Mouse (Mus musculus) adrenal gland, adult 18-20 months (tissue): Measurements from ENCODE around the gene Afp. TPM values are rescaled to one million over a fixed set of nuclear protein-coding genes. Genes with fewer than 3 reads are reported as not detected.
A peak's percentile ranks its signal among the peaks of the same experiment; 100 is the strongest.

Source experiments
- DNase-seq, 2 experiments: peaks; one replicate each; pipeline ENCODE4 v3.0.0; 2021 to 2022; ENCODE audit warnings: low spot score in 2 of 2
- long read RNA-seq, 2 experiments: library from polyadenylated mRNA; stranded (forward); transcript quantifications; one replicate each; pipeline ENCODE4 v2.0.0; 2021
- total RNA-seq, 2 experiments: library from RNA; stranded (reverse); gene quantifications; 1 replicate in 1 of 2; 2 replicates in 1 of 2; pipeline ENCODE4 v1.2.3; 2021

Gene Afp
- not detected for total RNA-seq
- long read RNA-seq, experiment 1: 0 reads
- long read RNA-seq, experiment 2: 0 reads

- DNase-seq: no peak
Measured at GRCm38 (mm10) chr5:90490518-90490917, at the start of gene Afp. Gene Afp (plus strand): TSS chr5:90490737.

DNA sequence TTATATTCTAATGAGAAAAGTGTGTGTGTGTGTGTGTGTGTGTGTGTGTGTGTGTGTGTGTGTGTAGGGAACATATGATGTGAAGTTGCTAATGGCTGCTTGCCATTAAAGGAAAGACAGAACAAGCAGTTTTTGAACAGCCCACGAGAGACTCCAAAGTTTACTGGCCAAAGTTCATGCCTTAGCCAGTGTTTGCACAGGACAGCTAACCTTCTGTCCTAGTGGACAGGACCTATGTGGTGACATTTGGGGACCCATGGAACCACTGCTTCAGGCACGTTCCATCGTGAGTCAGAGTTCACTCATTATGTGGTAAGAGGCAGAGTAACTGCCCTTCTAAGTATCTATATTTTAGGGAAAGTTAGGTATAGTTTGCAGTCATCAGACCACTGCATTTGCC is 43.0 kb upstream of the Afp start:
- no peak for DNase-seq

- no peak for DNase-seq
Measured at GRCm38 (mm10) chr5:90449961-90450360, 40.6 kb upstream of the Afp start.

DNA sequence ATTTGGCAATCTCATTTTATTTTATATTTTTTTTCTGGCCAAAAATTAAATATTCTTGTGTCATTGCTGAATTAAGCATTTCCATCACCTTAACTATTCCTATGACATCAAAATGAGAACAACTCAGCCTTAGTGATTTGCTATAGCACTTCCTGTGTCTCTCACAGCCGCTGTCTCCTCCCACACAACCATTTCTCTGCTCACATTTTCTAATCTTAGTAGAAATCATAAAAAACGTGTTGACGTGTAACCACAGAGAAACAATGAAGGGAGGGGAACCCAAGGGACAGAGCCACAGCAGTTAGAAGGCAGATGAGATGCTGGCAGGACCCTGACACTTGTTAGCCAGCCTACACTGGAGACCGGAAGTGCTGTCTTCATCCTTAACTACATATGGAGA is 37.8 kb upstream of the Afp start:
- no peak for DNase-seq

GRCm38 (mm10) chr5:90457241-90457640 is 33.3 kb upstream of the Afp start:
- DNase-seq: no peak

DNA sequence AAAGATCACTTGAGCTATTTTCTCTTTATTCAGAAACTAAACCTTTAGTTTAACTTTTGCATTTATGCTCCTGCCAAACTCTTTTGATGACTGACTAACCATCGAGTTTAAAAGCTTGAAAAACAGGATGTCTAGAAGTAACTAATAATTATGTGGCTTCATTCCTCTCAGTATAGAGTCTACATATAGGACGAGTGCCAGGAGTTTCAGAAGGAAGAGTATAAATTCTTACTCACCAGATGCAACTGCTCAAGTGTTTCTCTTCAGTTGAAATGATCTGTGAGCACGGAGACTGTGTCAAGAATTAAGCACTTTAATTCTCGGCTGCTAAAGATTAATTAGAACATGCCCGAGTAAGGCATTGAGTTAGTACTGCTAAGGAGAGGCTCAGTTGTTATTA is 31.8 kb upstream of the Afp start:
- DNase-seq: no peak

DNA sequence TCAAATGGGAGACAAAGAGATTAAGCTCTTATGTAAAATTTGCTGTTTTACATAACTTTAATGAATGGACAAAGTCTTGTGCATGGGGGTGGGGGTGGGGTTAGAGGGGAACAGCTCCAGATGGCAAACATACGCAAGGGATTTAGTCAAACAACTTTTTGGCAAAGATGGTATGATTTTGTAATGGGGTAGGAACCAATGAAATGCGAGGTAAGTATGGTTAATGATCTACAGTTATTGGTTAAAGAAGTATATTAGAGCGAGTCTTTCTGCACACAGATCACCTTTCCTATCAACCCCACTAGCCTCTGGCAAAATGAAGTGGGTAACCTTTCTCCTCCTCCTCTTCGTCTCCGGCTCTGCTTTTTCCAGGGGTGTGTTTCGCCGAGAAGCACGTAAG is 29.9 kb upstream of the Afp start, which contains the start of gene Alb:
Gene Alb, plus strand, starts transcription at position 279 of the 400 bp plus-strand sequence.
- DNase-seq: no peak

DNA sequence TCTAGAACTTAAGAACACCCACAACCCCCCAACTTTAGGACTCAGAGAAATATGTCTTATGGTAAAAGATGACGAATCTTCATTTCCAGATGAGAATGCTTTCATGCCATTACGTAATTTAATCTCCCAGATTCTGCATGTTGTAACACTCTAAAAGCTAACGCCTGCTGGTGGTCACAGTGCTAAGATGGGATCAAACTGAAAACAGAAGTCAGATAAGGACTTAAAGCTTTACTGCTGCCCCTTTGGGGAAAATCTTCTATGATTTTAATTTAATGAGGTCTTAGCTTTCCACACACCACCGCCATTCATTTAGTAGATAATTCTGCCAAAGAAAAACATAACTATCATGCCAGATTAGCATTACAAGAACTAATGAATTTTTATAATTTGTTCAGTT is 23.7 kb upstream of the Afp start:
- DNase-seq: no peak

GRCm38 (mm10) chr5:90467245-90467644 is 23.3 kb upstream of the Afp start:
- no peak for DNase-seq

GRCm38 (mm10) chr5:90470836-90471235 is 19.7 kb upstream of the Afp start:
- no peak for DNase-seq

GRCm38 (mm10) chr5:90473902-90474301 is 16.6 kb upstream of the Afp start:
- DNase-seq: no peak

DNA sequence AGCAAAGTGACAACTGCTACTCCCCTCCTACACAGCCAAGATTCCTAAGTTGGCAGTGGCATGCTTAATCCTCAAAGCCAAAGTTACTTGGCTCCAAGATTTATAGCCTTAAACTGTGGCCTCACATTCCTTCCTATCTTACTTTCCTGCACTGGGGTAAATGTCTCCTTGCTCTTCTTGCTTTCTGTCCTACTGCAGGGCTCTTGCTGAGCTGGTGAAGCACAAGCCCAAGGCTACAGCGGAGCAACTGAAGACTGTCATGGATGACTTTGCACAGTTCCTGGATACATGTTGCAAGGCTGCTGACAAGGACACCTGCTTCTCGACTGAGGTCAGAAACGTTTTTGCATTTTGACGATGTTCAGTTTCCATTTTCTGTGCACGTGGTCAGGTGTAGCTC is 16.2 kb upstream of the Afp start:
- DNase-seq: no peak

DNA sequence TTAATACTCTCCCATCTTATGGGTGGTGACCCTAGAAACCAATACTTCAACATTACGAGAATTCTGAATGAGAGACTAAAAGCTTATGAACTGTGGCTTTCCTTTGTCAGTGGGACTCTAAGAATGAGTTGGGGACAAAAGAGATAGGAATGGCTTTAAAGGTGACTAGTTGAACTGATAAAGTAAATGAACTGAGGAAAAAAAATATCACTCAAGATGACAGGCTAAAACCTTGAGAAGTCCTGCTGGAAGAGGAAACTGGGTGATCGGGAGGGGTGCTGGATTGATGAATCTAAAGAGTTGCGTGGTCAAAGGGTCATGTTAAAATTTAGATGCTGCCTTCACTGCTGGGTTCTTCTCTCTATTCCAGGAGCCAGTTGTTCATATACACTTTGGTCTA is 13.8 kb upstream of the Afp start:
- no peak for DNase-seq

DNA sequence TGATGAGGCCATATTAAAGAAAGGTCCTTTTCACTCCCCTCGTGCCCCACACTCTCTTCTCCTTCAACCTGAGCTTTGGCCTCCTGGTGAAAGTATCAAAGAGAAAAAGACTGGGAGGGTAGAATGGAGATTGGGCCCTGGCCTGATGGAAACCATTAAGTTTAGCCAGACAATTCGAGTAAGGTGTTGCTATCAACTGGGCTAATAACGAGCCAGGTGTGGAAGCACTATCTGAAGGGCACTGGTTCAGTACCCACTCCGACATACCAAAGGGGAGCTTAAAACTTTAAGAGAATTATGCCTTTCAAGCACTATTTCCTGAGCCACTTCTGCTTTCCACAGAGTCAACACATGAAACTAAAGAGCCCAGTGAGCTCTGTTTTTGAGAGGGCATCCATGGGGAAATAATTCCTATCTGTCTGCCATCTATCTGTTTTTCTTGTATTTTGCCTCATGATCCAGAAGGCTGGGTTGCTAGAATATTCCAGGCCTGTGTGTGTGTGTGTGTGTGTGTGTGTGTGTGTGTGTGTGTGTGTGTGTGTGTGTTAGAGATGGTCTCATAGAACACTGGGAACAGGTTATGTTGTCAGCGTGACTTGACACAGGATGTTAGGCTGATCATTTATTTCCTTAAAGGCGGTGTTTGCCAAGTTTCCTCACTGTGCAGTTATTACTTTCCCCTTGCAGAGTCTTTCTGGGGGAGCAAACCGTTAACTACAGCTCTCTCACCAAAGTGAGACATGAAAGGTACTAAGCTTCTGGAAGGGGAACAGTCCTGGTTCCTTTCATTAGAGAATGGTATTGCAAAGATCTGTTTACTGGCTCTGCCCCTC is 13.0 kb upstream of the Afp start:
- no peak for DNase-seq

GRCm38 (mm10) chr5:90478886-90479285 is 11.7 kb upstream of the Afp start:
- no peak for DNase-seq

DNA sequence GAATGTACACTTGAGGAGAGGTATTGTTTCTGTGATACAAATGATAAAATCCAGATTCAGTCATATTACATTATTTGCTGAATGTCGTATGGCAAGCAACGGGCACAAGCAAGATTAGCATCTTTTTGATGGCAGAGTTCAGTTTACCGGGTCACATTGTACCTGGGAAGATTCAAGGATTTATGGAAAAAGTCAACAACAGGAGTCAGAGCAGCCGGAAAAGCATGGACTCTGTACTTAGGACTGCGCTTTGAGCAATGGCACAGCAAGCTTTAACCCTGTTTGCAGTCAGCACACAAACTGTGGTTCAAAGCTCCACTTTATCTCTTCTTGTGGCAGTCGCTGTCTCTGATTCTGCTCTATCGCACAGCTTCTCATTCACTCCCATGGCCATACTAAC is 4.9 kb upstream of the Afp start:
- no peak for DNase-seq

DNA sequence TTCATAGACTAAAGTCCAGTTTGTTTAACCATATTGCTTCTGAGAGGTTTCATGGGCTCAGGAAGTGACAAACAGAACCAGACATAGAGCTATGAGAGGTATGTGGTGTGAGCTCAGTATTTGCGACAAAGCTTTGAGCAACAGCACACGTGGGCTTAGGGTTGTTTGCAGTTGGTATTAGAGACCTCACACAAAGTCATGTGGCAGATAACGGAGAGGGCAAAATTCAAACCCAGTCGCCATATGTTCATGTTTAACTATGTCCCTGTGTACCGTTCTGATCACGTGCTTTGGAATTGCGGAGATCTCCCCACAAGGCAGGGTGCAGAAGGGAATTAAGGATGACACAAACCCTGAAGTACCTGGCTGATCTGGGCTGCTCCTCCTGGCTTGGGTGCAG is 2.2 kb upstream of the Afp start:
- DNase-seq: no peak

- no peak for DNase-seq
Measured at GRCm38 (mm10) chr5:90492440-90492839, 1.9 kb downstream of the Afp start.

- no peak for DNase-seq
Measured at GRCm38 (mm10) chr5:90494308-90494707, 3.8 kb downstream of the Afp start.

DNA sequence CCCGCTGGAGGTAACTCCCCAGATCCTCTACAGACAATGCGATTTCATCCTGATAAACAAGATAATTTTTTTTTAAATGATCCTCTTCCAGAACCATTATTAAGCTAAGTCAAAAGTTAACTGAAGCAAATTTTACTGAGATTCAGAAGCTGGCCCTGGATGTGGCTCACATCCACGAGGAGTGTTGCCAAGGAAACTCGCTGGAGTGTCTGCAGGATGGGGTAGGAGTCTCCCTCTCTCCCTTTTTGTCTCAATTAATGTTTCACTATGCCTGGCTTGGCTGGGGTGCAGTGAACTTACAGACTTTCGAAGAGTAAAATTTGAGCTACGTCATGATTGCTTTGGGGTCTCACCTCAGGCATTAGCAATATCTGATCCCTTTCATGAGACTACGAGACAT is 9.0 kb downstream of the Afp start:
- DNase-seq: no peak

GRCm38 (mm10) chr5:90500714-90501113 is 10.2 kb downstream of the Afp start:
- DNase-seq: peak; percentile 68 to 80

DNA sequence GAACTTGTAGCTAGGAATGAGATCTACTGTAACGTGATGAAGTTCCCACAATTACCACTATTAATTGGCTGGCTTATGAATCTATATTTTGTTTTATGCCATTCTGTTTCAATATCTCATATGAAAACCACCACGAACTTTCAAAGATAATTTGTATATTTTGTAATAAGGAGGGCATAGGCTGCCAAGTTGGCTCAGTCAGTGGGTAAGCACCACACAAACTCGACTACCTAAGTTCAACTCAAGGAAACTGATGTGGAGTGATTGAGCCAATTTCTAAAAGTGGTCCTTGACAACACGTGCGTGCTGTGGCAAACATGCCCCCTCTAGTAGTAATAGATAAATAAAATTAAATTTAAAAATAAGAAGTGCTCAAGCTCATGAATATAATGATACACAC is 11.2 kb downstream of the Afp start:
- no peak for DNase-seq

GRCm38 (mm10) chr5:90504742-90505141 is 14.2 kb downstream of the Afp start:
- DNase-seq: no peak
